ENCODE assay signal across 9 mouse cellular contexts in genomic region chr3:96635906-96636305, GRCm38 (mm10). TPM values are rescaled to one million over a fixed set of nuclear protein-coding genes. Genes with fewer than 3 reads are reported as not detected.
DNase-seq lines count a peak whose midpoint lies in the region; ATAC-seq and TF ChIP-seq lines count a peak whose summit lies in the region.
"Had no signal": no experiment of that assay in that cellular context is flagged by ENCODE, and none has a peak within 500 bp of the region (broad histone marks: within the 10 kb centered on the region; RNA-seq: fewer than 3 reads in every experiment).

No protein-coding gene starts in this region.

- no peak for TF ChIP-seq POLR2A in thymus, adult 2 months (IDR thresholded peaks at IDR 0.05; ENCODE audit: control insufficient read depth, extremely low read depth, insufficient read depth, low read length, poor library complexity)

- no peaks in the 10 kb centered on the region for H3K9me3 ChIP-seq in erythroblast, embryonic 14.5 days (ENCODE audit: control insufficient read depth, low read length)
- H3K9me3 ChIP-seq in limb, embryonic 15.5 days = no peaks in the 10 kb centered on the region
- H3K9me3 ChIP-seq in stomach, embryonic 16.5 days (replicated peaks; ENCODE audit: control insufficient read depth, low read length) = no peaks in the 10 kb centered on the region

- no peak for DNase-seq in thymus, adult 2 months
- DNase-seq in thymus, postnatal 4 days = no peak
- no peak for DNase-seq in left cerebral cortex, adult 11 months (ENCODE audit: low spot score)

- 6% methylated on average over 15 of the region's 15 CpGs for WGBS in thymus, adult 2 months
- 8% methylated on average over 15 of the region's 15 CpGs for WGBS in limb, embryonic 15.5 days
- WGBS in stomach, embryonic 16.5 days = 9% methylated on average over 15 of the region's 15 CpGs

- peaks cover 57% of the 10 kb centered on the region for H3K36me3 ChIP-seq in erythroblast, embryonic 14.5 days (ENCODE audit: control insufficient read depth)
- peaks cover 5% of the 10 kb centered on the region; the same call in 1 of the 2 replicates for H3K36me3 ChIP-seq in thymus, adult 2 months (ENCODE audit: control insufficient read depth, insufficient read depth, low read length)
- H3K36me3 ChIP-seq in limb, embryonic 15.5 days = peaks cover 59% of the 10 kb centered on the region
- peaks cover 6% of the 10 kb centered on the region; the same call in 1 of the 2 replicates for H3K36me3 ChIP-seq in stomach, embryonic 16.5 days (ENCODE audit: control insufficient read depth, insufficient read depth, low read length)

- no peaks in the 10 kb centered on the region for H3K27me3 ChIP-seq in erythroblast, embryonic 14.5 days (ENCODE audit: control insufficient read depth)
- H3K27me3 ChIP-seq in thymus, adult 2 months (ENCODE audit: control insufficient read depth, insufficient read depth, low read length) = no peaks in the 10 kb centered on the region
- H3K27me3 ChIP-seq in limb, embryonic 15.5 days = no peaks in the 10 kb centered on the region
- H3K27me3 ChIP-seq in stomach, embryonic 16.5 days (ENCODE audit: control insufficient read depth, insufficient read depth, low read length) = no peaks in the 10 kb centered on the region

- H3K4me2 ChIP-seq in limb, embryonic 15.5 days = peak overlapping the region; percentile 57
- peak overlapping the region; percentile 53 for H3K4me2 ChIP-seq in stomach, embryonic 16.5 days (ENCODE audit: low read depth, low read length)

- H3K4me3 ChIP-seq in erythroblast, embryonic 14.5 days (replicated peaks) = peak overlapping the region; percentile 83
- peak overlapping the region; percentile 74 for H3K4me3 ChIP-seq in thymus, adult 2 months (ENCODE audit: control insufficient read depth, insufficient read depth, low read length)
- peak overlapping the region; percentile 90 for H3K4me3 ChIP-seq in limb, embryonic 15.5 days
- peak overlapping the region; percentile 87 for H3K4me3 ChIP-seq in stomach, embryonic 16.5 days (replicated peaks; ENCODE audit: low read length)

- TF ChIP-seq CTCF in thymus, adult 2 months (IDR thresholded peaks at IDR 0.05; ENCODE audit: borderline replicate concordance, control insufficient read depth, extremely low read depth, insufficient read depth, low read length, poor library complexity) = no peak

- H3K9ac ChIP-seq in limb, embryonic 15.5 days = peak overlapping the region; percentile 95
- H3K9ac ChIP-seq in stomach, embryonic 16.5 days (ENCODE audit: low read length) = peak overlapping the region; percentile 96

- peaks cover 47% of the 10 kb centered on the region for H3K4me1 ChIP-seq in erythroblast, embryonic 14.5 days (ENCODE audit: control insufficient read depth)
- peaks cover 9% of the 10 kb centered on the region for H3K4me1 ChIP-seq in thymus, adult 2 months (replicated peaks; ENCODE audit: control insufficient read depth, insufficient read depth, low read length)
- H3K4me1 ChIP-seq in limb, embryonic 15.5 days = peaks cover 21% of the 10 kb centered on the region
- H3K4me1 ChIP-seq in stomach, embryonic 16.5 days (ENCODE audit: control insufficient read depth, insufficient read depth, low read length) = peaks cover 16% of the 10 kb centered on the region; the same call in 1 of the 2 replicates

- no peak for ATAC-seq in erythroblast, adult 5-6 weeks (replicated peaks; ENCODE audit: low FRiP score, poor library complexity, severe bottlenecking)
- no peak for ATAC-seq in limb, embryonic 15.5 days (ENCODE audit: insufficient number of reproducible peaks, low FRiP score, low TSS enrichment, low read depth)
- ATAC-seq in stomach, embryonic 16.5 days (ENCODE audit: insufficient read depth, low FRiP score) = no peak
- ATAC-seq in megakaryocyte progenitor cell, adult 5-6 weeks (replicated peaks; ENCODE audit: poor library complexity) = no peak

- H3K27ac ChIP-seq in thymus, adult 2 months (ENCODE audit: control insufficient read depth, insufficient read depth, low read length) = no peak overlapping the region
- H3K27ac ChIP-seq in limb, embryonic 15.5 days = peak overlapping the region; percentile 90
- H3K27ac ChIP-seq in stomach, embryonic 16.5 days (ENCODE audit: low read length) = peak overlapping the region; percentile 84

RNA-seq across cellular contexts. Expression of gene Gm42957, which starts 0.6 kb away (rescaled TPM):
- 0.01 TPM in 1 of 2 replicates, not detected in the other for polyA plus RNA-seq in erythroblast, embryonic 14.5 days (2012)
- not detected in 2 replicates for total RNA-seq in erythroblast, adult 5-6 weeks (2015; ENCODE audit: low replicate concordance)
- not detected in 2 replicates for total RNA-seq in erythroblast, adult 5-6 weeks (2017; ENCODE audit: low replicate concordance)
- polyA plus RNA-seq in thymus, adult 2 months (2012; rRNA removed) = 0.14 and 0.23 TPM in 2 replicates
- polyA plus RNA-seq in limb, embryonic 15.5 days (2015; fragmentation: Nextera tagmentation; extraction: Ambion mirVana) = 0.29 and 0.37 TPM in 2 replicates
- polyA plus RNA-seq in stomach, embryonic 16.5 days (2015; fragmentation: Nextera tagmentation; extraction: Ambion mirVana) = 0.07 and 0.09 TPM in 2 replicates
- 0.10 TPM in 1 of 2 replicates, not detected in the other for total RNA-seq in megakaryocyte progenitor cell, adult 5-6 weeks (2015)
- total RNA-seq in megakaryocyte progenitor cell, adult 5-6 weeks (2017) = not detected in 2 replicates
- total RNA-seq: hematopoietic stem cell, adult 5-6 weeks had no signal

RNA-seq across cellular contexts. Expression of gene Pex11b, which starts 0.7 kb away (rescaled TPM):
- 0.04 and 0.24 TPM in 2 replicates for polyA plus RNA-seq in erythroblast, embryonic 14.5 days (2012)
- 7.7 and 22.1 TPM in 2 replicates for total RNA-seq in erythroblast, adult 5-6 weeks (2015; ENCODE audit: low replicate concordance)
- total RNA-seq in erythroblast, adult 5-6 weeks (2017; ENCODE audit: low replicate concordance) = 2.6 and 7.1 TPM in 2 replicates
- 37.0 and 41.0 TPM in 2 replicates for polyA plus RNA-seq in thymus, adult 2 months (2012; rRNA removed)
- 56.6 and 57.5 TPM in 2 replicates for polyA plus RNA-seq in limb, embryonic 15.5 days (2015; fragmentation: Nextera tagmentation; extraction: Ambion mirVana)
- polyA plus RNA-seq in stomach, embryonic 16.5 days (2015; fragmentation: Nextera tagmentation; extraction: Ambion mirVana) = 43.7 and 44.6 TPM in 2 replicates
- total RNA-seq in megakaryocyte progenitor cell, adult 5-6 weeks (2015) = 26.4 and 30.8 TPM in 2 replicates
- total RNA-seq in megakaryocyte progenitor cell, adult 5-6 weeks (2017) = 17.5 and 18.9 TPM in 2 replicates

RNA-seq across cellular contexts. Expression of gene Rbm8a, which starts 6.2 kb away (rescaled TPM):
- polyA plus RNA-seq in erythroblast, embryonic 14.5 days (2012) = 14.3 and 18.4 TPM in 2 replicates
- total RNA-seq in erythroblast, adult 5-6 weeks (2015; ENCODE audit: low replicate concordance) = 25.3 and 30.4 TPM in 2 replicates
- total RNA-seq in erythroblast, adult 5-6 weeks (2017; ENCODE audit: low replicate concordance) = 16.4 and 18.5 TPM in 2 replicates
- polyA plus RNA-seq in thymus, adult 2 months (2012; rRNA removed) = 12.2 and 14.4 TPM in 2 replicates
- 102 and 120 TPM in 2 replicates for polyA plus RNA-seq in limb, embryonic 15.5 days (2015; fragmentation: Nextera tagmentation; extraction: Ambion mirVana)
- 102 and 104 TPM in 2 replicates for polyA plus RNA-seq in stomach, embryonic 16.5 days (2015; fragmentation: Nextera tagmentation; extraction: Ambion mirVana)
- 116 and 119 TPM in 2 replicates for total RNA-seq in megakaryocyte progenitor cell, adult 5-6 weeks (2015)
- 58.2 and 64.5 TPM in 2 replicates for total RNA-seq in megakaryocyte progenitor cell, adult 5-6 weeks (2017)

RNA-seq across cellular contexts. Expression of gene Itga10, which starts 9.5 kb away (rescaled TPM):
- not detected in 2 replicates for polyA plus RNA-seq in erythroblast, embryonic 14.5 days (2012)
- total RNA-seq in erythroblast, adult 5-6 weeks (2015; ENCODE audit: low replicate concordance) = not detected in 2 replicates
- 0.14 and 1.4 TPM in 2 replicates for total RNA-seq in erythroblast, adult 5-6 weeks (2017; ENCODE audit: low replicate concordance)
- 2.9 and 3.0 TPM in 2 replicates for polyA plus RNA-seq in thymus, adult 2 months (2012; rRNA removed)
- 4.9 and 5.7 TPM in 2 replicates for polyA plus RNA-seq in limb, embryonic 15.5 days (2015; fragmentation: Nextera tagmentation; extraction: Ambion mirVana)
- polyA plus RNA-seq in stomach, embryonic 16.5 days (2015; fragmentation: Nextera tagmentation; extraction: Ambion mirVana) = 0.85 and 1.2 TPM in 2 replicates
- total RNA-seq in megakaryocyte progenitor cell, adult 5-6 weeks (2015) = 0.79 and 1.2 TPM in 2 replicates
- total RNA-seq in megakaryocyte progenitor cell, adult 5-6 weeks (2017) = 0.07 TPM in 1 of 2 replicates, not detected in the other
- total RNA-seq: hematopoietic stem cell, adult 5-6 weeks had no signal

RNA-seq across cellular contexts. Expression of gene Ankrd35, which starts 34.0 kb away (rescaled TPM):
- polyA plus RNA-seq in erythroblast, embryonic 14.5 days (2012) = 0.02 TPM in 1 of 2 replicates, not detected in the other
- not detected in 2 replicates for total RNA-seq in erythroblast, adult 5-6 weeks (2015; ENCODE audit: low replicate concordance)
- total RNA-seq in erythroblast, adult 5-6 weeks (2017; ENCODE audit: low replicate concordance) = not detected in 2 replicates
- polyA plus RNA-seq in thymus, adult 2 months (2012; rRNA removed) = 1.7 and 2.8 TPM in 2 replicates
- polyA plus RNA-seq in limb, embryonic 15.5 days (2015; fragmentation: Nextera tagmentation; extraction: Ambion mirVana) = 11.4 and 12.8 TPM in 2 replicates
- polyA plus RNA-seq in stomach, embryonic 16.5 days (2015; fragmentation: Nextera tagmentation; extraction: Ambion mirVana) = 8.0 and 10.5 TPM in 2 replicates
- not detected in 2 replicates for total RNA-seq in megakaryocyte progenitor cell, adult 5-6 weeks (2015)
- not detected in 2 replicates for total RNA-seq in megakaryocyte progenitor cell, adult 5-6 weeks (2017)
- total RNA-seq: hematopoietic stem cell, adult 5-6 weeks had no signal

Comparison
In these comparisons a context has a peak if more than half of its experiments do, and no peak if none do; other contexts are left out.
1. RNA of gene Pex11b, which starts 0.7 kb away (polyA plus RNA-seq): 56.6 to 57.5 TPM in limb, embryonic 15.5 days, 43.7 to 44.6 TPM in stomach, embryonic 16.5 days and 37.0 to 41.0 TPM in thymus, adult 2 months; 0.04 to 0.24 TPM in erythroblast, embryonic 14.5 days; every median in the first group is over 10 times any median in the second.
2. Peak in every context shown above with its lines, with median percentiles within 50 percentile points of each other: H3K4me3 ChIP-seq.